ENCODE assay signal across 9 mouse cellular contexts in genomic region chr5:33675964-33676363, GRCm38 (mm10). TPM values are rescaled to one million over a fixed set of nuclear protein-coding genes. Genes with fewer than 3 reads are reported as not detected.
DNase-seq lines count a peak whose midpoint lies in the region; ATAC-seq and TF ChIP-seq lines count a peak whose summit lies in the region.
"Had no signal": no experiment of that assay in that cellular context is flagged by ENCODE, and none has a peak within 500 bp of the region (broad histone marks: within the 10 kb centered on the region; RNA-seq: fewer than 3 reads in every experiment).

No protein-coding gene starts in this region.

- TF ChIP-seq POLR2A in kidney, adult 2 months (IDR thresholded peaks at IDR 0.05; ENCODE audit: low read depth, low read length) = no peak
- TF ChIP-seq POLR2A in MEL (IDR thresholded peaks at IDR 0.05; ENCODE audit: control insufficient read depth in 1 of 2, insufficient read depth in 1 of 2, low read depth in 1 of 2, low read length in 2 of 2, poor library complexity in 1 of 2) = no peak
- TF ChIP-seq POLR2A in liver, adult 2 months (IDR thresholded peaks at IDR 0.05; ENCODE audit: extremely low read depth, insufficient read depth, low read length) = no peak

- TF ChIP-seq CTCF in kidney, adult 2 months (conservative IDR thresholded peaks at IDR 0.05; ENCODE audit: insufficient read depth, insufficient read length, low read depth, low read length) = peak; percentile 78
- TF ChIP-seq CTCF in MEL (IDR thresholded peaks at IDR 0.05 in 2 of 3, conservative IDR thresholded peaks at IDR 0.05 in 1 of 3; ENCODE audit: control insufficient read depth in 1 of 3, insufficient read depth in 1 of 3, low read depth in 2 of 3, low read length in 3 of 3, poor library complexity in 1 of 3, severe bottlenecking in 1 of 3) = peak; percentile 81 to 90 (median 87)
- TF ChIP-seq CTCF in liver, adult 2 months (IDR thresholded peaks at IDR 0.05; ENCODE audit: low read depth, low read length) = peak; percentile 80

- no peak for ATAC-seq in kidney, embryonic 16.5 days (ENCODE audit: low FRiP score, low TSS enrichment)

- WGBS in kidney, adult 2 months = 0% methylated on average over 1 of the region's 1 CpGs
- 0% methylated on average over 1 of the region's 1 CpGs for WGBS in kidney, embryonic 16.5 days
- WGBS in liver, adult 2 months = 5% methylated on average over 1 of the region's 1 CpGs

- H3K4me1 ChIP-seq in kidney, adult 2 months (ENCODE audit: control insufficient read depth, insufficient read depth, low read length) = no peaks in the 10 kb centered on the region
- no peaks in the 10 kb centered on the region for H3K4me1 ChIP-seq in kidney, embryonic 16.5 days (ENCODE audit: insufficient read depth, low read length)
- H3K4me1 ChIP-seq in MEL (ENCODE audit: control insufficient read depth in 1 of 2, insufficient read depth in 2 of 2, low read length in 2 of 2) = peaks cover 3 to 11% of the 10 kb centered on the region in 2 experiments
- no peaks in the 10 kb centered on the region for H3K4me1 ChIP-seq in liver, adult 2 months (ENCODE audit: control insufficient read depth, insufficient read depth, low read length)

- H3K79me2 ChIP-seq in MEL (ENCODE audit: control insufficient read depth, insufficient read depth, low read length, poor library complexity) = no peaks in the 10 kb centered on the region
- H3K79me2 ChIP-seq in liver, adult 2 months (ENCODE audit: control insufficient read depth, insufficient read depth, low read length) = no peaks in the 10 kb centered on the region

- no peak overlapping the region for H3K27ac ChIP-seq in kidney, adult 2 months (ENCODE audit: insufficient read depth, low read depth, low read length)
- H3K27ac ChIP-seq in kidney, embryonic 16.5 days (ENCODE audit: low read length) = no peak overlapping the region
- no peak overlapping the region for H3K27ac ChIP-seq in MEL (ENCODE audit: control insufficient read depth, low read depth, low read length)
- H3K27ac ChIP-seq in liver, adult 2 months (replicated peaks; ENCODE audit: insufficient read depth, low read depth, low read length) = no peak overlapping the region
- H3K27ac ChIP-seq: liver, embryonic 15.5 days had no signal

- peak; percentile 62 for DNase-seq in kidney, adult 2 months
- peak; percentile 68 for DNase-seq in MEL (ENCODE audit: low read depth, low spot score)
- peak; percentile 62 for DNase-seq in brain, adult 2 months (ENCODE audit: low read depth, low spot score)
- peak; percentile 54 for DNase-seq in forelimb bud, embryonic 11.5 days (ENCODE audit: low read depth, low spot score)
- peak; percentile 19 for DNase-seq in liver, adult 2 months (ENCODE audit: extremely low read depth, low read depth, low spot score)
- DNase-seq in right cerebral cortex, adult 2 months (ENCODE audit: low spot score in 2 of 2) = peak; percentile 65 to 71
- no peak for DNase-seq in gastrocnemius, adult 18-20 months (ENCODE audit: low spot score)

- TF ChIP-seq EP300 in MEL (IDR thresholded peaks at IDR 0.05; ENCODE audit: low read depth in 1 of 2, low read length in 2 of 2) = no peak

- TF ChIP-seq RAD21 in MEL (IDR thresholded peaks at IDR 0.05; ENCODE audit: low read depth, low read length) = peak; percentile 71

- no peaks in the 10 kb centered on the region for H3K9me3 ChIP-seq in kidney, embryonic 16.5 days (ENCODE audit: low read length)
- H3K9me3 ChIP-seq in MEL (replicated peaks; ENCODE audit: insufficient read depth, low read length) = no peaks in the 10 kb centered on the region
- H3K9me3 ChIP-seq: liver, embryonic 15.5 days had no signal

- H3K4me2 ChIP-seq in kidney, embryonic 16.5 days (replicated peaks; ENCODE audit: low read depth, low read length) = no peak overlapping the region
- H3K4me2 ChIP-seq: liver, embryonic 15.5 days had no signal

- no peaks in the 10 kb centered on the region for H3K27me3 ChIP-seq in kidney, adult 2 months (replicated peaks; ENCODE audit: control insufficient read depth, insufficient read depth, low read length)
- no peaks in the 10 kb centered on the region for H3K27me3 ChIP-seq in kidney, embryonic 16.5 days (ENCODE audit: insufficient read depth, low read length)
- no peaks in the 10 kb centered on the region for H3K27me3 ChIP-seq in MEL (ENCODE audit: control insufficient read depth in 1 of 2, insufficient read depth in 2 of 2, low read length in 2 of 2)
- H3K27me3 ChIP-seq in liver, adult 2 months (ENCODE audit: control insufficient read depth, insufficient read depth, low read length) = no peaks in the 10 kb centered on the region
- H3K27me3 ChIP-seq: liver, embryonic 15.5 days had no signal

- H3K9ac ChIP-seq in kidney, embryonic 16.5 days (replicated peaks; ENCODE audit: low read length) = no peak overlapping the region
- no peak overlapping the region for H3K9ac ChIP-seq in MEL (ENCODE audit: control insufficient read depth, low read depth, low read length, poor library complexity, severe bottlenecking)
- no peak overlapping the region for H3K9ac ChIP-seq in liver, adult 2 months (ENCODE audit: low read depth, low read length)
- H3K9ac ChIP-seq: liver, embryonic 15.5 days had no signal

- H3K36me3 ChIP-seq in kidney, adult 2 months (ENCODE audit: control insufficient read depth, insufficient read depth, low read length) = no peaks in the 10 kb centered on the region
- peaks cover 19% of the 10 kb centered on the region for H3K36me3 ChIP-seq in kidney, embryonic 16.5 days (ENCODE audit: insufficient read depth, low read length)
- peaks cover 7 to 15% of the 10 kb centered on the region in 2 experiments for H3K36me3 ChIP-seq in MEL (ENCODE audit: control insufficient read depth in 1 of 2, insufficient read depth in 2 of 2, low read length in 2 of 2)
- H3K36me3 ChIP-seq in liver, adult 2 months (ENCODE audit: control insufficient read depth, insufficient read depth, low read length) = no peaks in the 10 kb centered on the region

- no peak overlapping the region for H3K4me3 ChIP-seq in kidney, adult 2 months (ENCODE audit: insufficient read depth, low read depth, low read length)
- no peak overlapping the region for H3K4me3 ChIP-seq in kidney, embryonic 16.5 days (ENCODE audit: low read length)
- no peak overlapping the region for H3K4me3 ChIP-seq in MEL (ENCODE audit: control insufficient read depth in 1 of 2, insufficient read depth in 1 of 2, low read depth in 2 of 2, low read length in 2 of 2)
- no peak overlapping the region for H3K4me3 ChIP-seq in liver, adult 2 months (ENCODE audit: insufficient read depth, low read depth, low read length)
- H3K4me3 ChIP-seq: liver, embryonic 15.5 days had no signal

TF ChIP-seq in MEL, 35 proteins besides CTCF, POLR2A, EP300 and RAD21 (continues in another document):
- TF ChIP-seq ZC3H11A (IDR thresholded peaks at IDR 0.05; ENCODE audit: low read depth, low read length) (peak; percentile 49), MYB (IDR thresholded peaks at IDR 0.05; ENCODE audit: low read depth, low read length) (no peak), HCFC1 (IDR thresholded peaks at IDR 0.05; ENCODE audit: low read depth, low read length) (no peak), E2F4 (IDR thresholded peaks at IDR 0.05; ENCODE audit: borderline replicate concordance, low read depth, low read length) (no peak)

RNA-seq across cellular contexts. Expression of gene Tmem129, which starts 17.7 kb away (rescaled TPM):
- polyA plus RNA-seq in kidney, adult 2 months (2012; rRNA removed) = 47.4 and 51.2 TPM in 2 replicates
- polyA plus RNA-seq in kidney, embryonic 16.5 days (2015; fragmentation: Nextera tagmentation; extraction: Ambion mirVana) = 48.5 and 50.8 TPM in 2 replicates
- 33.3 and 40.2 TPM in 2 replicates for total RNA-seq in MEL (2012; rRNA removed)
- 10 to 100 TPM in 1 of 2 experiments, not detected in 1; 51.3 TPM for polyA plus RNA-seq in MEL (2012; ENCODE audit: insufficient read depth in 1 of 2, insufficient read length in 2 of 2, low read depth in 1 of 2, low replicate concordance in 2 of 2, missing spikeins in 1 of 2)
- 12.0 and 13.8 TPM in 2 replicates for total RNA-seq in liver, adult 2 months (2014; rRNA removed)
- polyA plus RNA-seq in liver, adult 2 months (2012; rRNA removed) = 39.8 and 41.0 TPM in 2 replicates
- total RNA-seq in gastrocnemius, adult 18-20 months (2021) = 1 to 10 TPM; 8.4 TPM

RNA-seq across cellular contexts. Expression of gene Tacc3, which starts 18.0 kb away (rescaled TPM):
- polyA plus RNA-seq in kidney, adult 2 months (2012; rRNA removed) = 2.3 and 2.6 TPM in 2 replicates
- polyA plus RNA-seq in kidney, embryonic 16.5 days (2015; fragmentation: Nextera tagmentation; extraction: Ambion mirVana) = 186 and 192 TPM in 2 replicates
- 149 and 151 TPM in 2 replicates for total RNA-seq in MEL (2012; rRNA removed)
- polyA plus RNA-seq in MEL (2012; ENCODE audit: insufficient read depth in 1 of 2, insufficient read length in 2 of 2, low read depth in 1 of 2, low replicate concordance in 2 of 2, missing spikeins in 1 of 2) = 100 to 1,000 TPM; 165 to 609 TPM
- 0.92 and 2.3 TPM in 2 replicates for total RNA-seq in liver, adult 2 months (2014; rRNA removed)
- polyA plus RNA-seq in liver, adult 2 months (2012; rRNA removed) = 0.82 and 1.3 TPM in 2 replicates
- total RNA-seq in gastrocnemius, adult 18-20 months (2021) = 1 to 10 TPM; 1.3 to 1.7 TPM

RNA-seq across cellular contexts. Expression of gene Slbp, which starts 23.6 kb away (rescaled TPM):
- 12.7 and 15.7 TPM in 2 replicates for polyA plus RNA-seq in kidney, adult 2 months (2012; rRNA removed)
- 227 and 228 TPM in 2 replicates for polyA plus RNA-seq in kidney, embryonic 16.5 days (2015; fragmentation: Nextera tagmentation; extraction: Ambion mirVana)
- total RNA-seq in MEL (2012; rRNA removed) = 250 and 255 TPM in 2 replicates
- 100 to 1,000 TPM; 233 to 731 TPM for polyA plus RNA-seq in MEL (2012; ENCODE audit: insufficient read depth in 1 of 2, insufficient read length in 2 of 2, low read depth in 1 of 2, low replicate concordance in 2 of 2, missing spikeins in 1 of 2)
- 20.7 TPM in 2 replicates for total RNA-seq in liver, adult 2 months (2014; rRNA removed)
- 5.6 and 6.3 TPM in 2 replicates for polyA plus RNA-seq in liver, adult 2 months (2012; rRNA removed)
- total RNA-seq in gastrocnemius, adult 18-20 months (2021) = 1 to 10 TPM; 5.7 to 8.1 TPM

RNA-seq across cellular contexts. Expression of gene Fgfr3, which starts 45.5 kb away (rescaled TPM):
- polyA plus RNA-seq in kidney, adult 2 months (2012; rRNA removed) = 63.7 and 94.9 TPM in 2 replicates
- 19.1 and 21.9 TPM in 2 replicates for polyA plus RNA-seq in kidney, embryonic 16.5 days (2015; fragmentation: Nextera tagmentation; extraction: Ambion mirVana)
- total RNA-seq in MEL (2012; rRNA removed) = 4.8 and 6.0 TPM in 2 replicates
- 10 to 100 TPM in 1 of 2 experiments, not detected in 1; 10.2 TPM for polyA plus RNA-seq in MEL (2012; ENCODE audit: insufficient read depth in 1 of 2, insufficient read length in 2 of 2, low read depth in 1 of 2, low replicate concordance in 2 of 2, missing spikeins in 1 of 2)
- 18.8 and 18.9 TPM in 2 replicates for total RNA-seq in liver, adult 2 months (2014; rRNA removed)
- 47.7 and 57.0 TPM in 2 replicates for polyA plus RNA-seq in liver, adult 2 months (2012; rRNA removed)
- total RNA-seq in gastrocnemius, adult 18-20 months (2021) = 1 to 10 TPM; 3.5 to 5.7 TPM

RNA-seq across cellular contexts. Expression of gene Gm9903, which starts 46.2 kb away (rescaled TPM):
- polyA plus RNA-seq in kidney, adult 2 months (2012; rRNA removed) = 0.64 and 0.77 TPM in 2 replicates
- polyA plus RNA-seq in kidney, embryonic 16.5 days (2015; fragmentation: Nextera tagmentation; extraction: Ambion mirVana) = 0.29 and 0.58 TPM in 2 replicates
- total RNA-seq in MEL (2012; rRNA removed) = 0.13 and 0.19 TPM in 2 replicates
- under 1 TPM in 1 of 2 experiments, not detected in 1; 0.36 TPM for polyA plus RNA-seq in MEL (2012; ENCODE audit: insufficient read depth in 1 of 2, insufficient read length in 2 of 2, low read depth in 1 of 2, low replicate concordance in 2 of 2, missing spikeins in 1 of 2)
- total RNA-seq in liver, adult 2 months (2014; rRNA removed) = 0.09 and 0.34 TPM in 2 replicates
- polyA plus RNA-seq in liver, adult 2 months (2012; rRNA removed) = 0.06 TPM in 1 of 2 replicates, not detected in the other
- under 1 TPM; 0.34 to 0.38 TPM for total RNA-seq in gastrocnemius, adult 18-20 months (2021)

Comparison
In these comparisons a context has a peak if more than half of its experiments do, and no peak if none do; other contexts are left out.
1. RNA of gene Tacc3, which starts 18.0 kb away (polyA plus RNA-seq): 165 to 609 TPM in MEL and 186 to 192 TPM in kidney, embryonic 16.5 days; 2.3 to 2.6 TPM in kidney, adult 2 months and 0.82 to 1.3 TPM in liver, adult 2 months; every median in the first group is over 10 times any median in the second.
2. RNA of gene Slbp, which starts 23.6 kb away (polyA plus RNA-seq): 233 to 731 TPM in MEL and 227 to 228 TPM in kidney, embryonic 16.5 days; 12.7 to 15.7 TPM in kidney, adult 2 months and 5.6 to 6.3 TPM in liver, adult 2 months; every median in the first group is over 10 times any median in the second.
3. Peak in every context shown above with its lines, with median percentiles within 50 percentile points of each other: CTCF ChIP-seq.